Mouse (Mus musculus) retina, postnatal 7 days (tissue): ENCODE data around the gene Eipr1.

Experiments
- DNase-seq: peaks from one replicate; pipeline ENCODE4 v3.0.0-alpha.2; 2012; ENCODE audit warnings: low read depth, low spot score

Gene Eipr1

DNA sequence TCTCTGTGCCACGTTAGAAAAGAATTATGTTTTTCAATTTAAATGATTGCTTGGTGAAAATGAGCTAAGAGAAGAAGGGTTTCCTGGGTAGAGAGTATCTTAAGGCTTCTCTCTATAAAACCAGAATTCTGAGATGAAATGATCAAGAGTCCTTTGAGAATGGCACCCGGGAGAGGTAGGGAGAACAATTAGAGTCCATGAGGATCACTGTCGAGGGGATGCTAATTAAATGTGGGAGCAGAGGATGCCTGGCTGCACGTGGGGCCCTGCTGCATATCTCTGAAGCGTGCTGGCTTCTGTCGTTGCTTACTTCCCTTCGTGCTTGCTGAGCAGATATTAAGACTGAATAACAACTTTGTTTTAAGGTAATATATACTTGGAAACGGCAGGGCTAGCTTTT is 23.5 kb downstream of the Eipr1 start:
- DNase-seq, result no peak

DNA sequence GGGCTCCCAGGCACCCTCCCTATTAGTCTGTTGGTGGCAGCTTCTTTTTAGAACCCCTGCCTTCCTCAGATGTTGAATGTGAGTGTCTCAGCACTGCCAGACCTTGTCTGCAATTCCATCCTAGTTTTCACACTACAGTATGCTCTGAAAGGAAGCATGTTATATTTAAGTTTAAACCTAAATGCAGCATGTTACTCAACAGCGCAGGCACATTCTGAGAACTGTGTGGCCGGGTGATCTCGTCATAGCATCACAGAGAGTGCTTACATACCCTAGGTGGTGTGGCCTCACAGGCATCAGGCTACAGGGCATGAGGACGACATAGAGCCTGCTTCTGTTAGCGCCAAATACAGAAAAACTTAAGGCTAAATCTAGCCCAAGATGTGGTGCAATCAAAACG is 24.0 kb downstream of the Eipr1 start:
- DNase-seq, result no peak

DNA sequence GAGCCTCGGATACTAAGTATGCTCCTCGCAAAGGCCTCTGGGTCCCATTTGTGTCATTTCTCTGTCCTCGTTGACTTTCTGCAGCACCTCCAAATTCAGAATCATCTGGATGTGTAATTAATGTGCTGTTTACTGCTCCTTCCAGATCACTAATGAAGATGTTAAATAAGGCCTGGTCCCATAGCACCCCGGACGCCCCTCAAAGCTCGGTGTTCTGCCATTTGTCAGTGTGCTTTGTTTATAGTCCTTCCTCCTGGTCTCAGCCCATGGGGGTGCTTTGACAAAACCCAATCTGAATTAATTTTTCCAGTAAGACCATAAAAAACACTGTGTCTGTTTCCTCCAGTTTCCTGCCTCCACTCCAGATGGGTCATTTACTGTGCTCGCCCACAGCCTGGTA is 28.6 kb downstream of the Eipr1 start:
- no peak for DNase-seq

DNA sequence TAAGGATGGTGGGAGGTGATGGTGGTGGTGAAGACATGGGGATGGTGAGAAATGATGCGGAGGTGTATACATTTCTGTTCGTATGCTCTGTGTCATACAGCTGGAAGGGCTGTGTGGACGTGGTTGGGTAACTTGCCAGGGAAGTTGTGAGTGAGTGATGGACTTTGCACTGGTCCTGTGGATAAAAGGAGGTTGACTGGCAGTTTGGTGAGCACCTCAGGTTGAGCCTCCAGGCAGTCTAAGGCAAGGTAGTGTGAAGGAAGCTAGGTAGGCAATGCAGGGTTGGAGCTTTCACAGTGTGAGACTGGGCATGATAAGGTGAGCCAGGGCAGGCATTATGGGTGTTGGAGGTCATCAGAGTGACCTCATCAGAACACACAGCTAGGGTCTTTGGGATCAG is 31.0 kb downstream of the Eipr1 start:
- DNase-seq, result no peak

DNA sequence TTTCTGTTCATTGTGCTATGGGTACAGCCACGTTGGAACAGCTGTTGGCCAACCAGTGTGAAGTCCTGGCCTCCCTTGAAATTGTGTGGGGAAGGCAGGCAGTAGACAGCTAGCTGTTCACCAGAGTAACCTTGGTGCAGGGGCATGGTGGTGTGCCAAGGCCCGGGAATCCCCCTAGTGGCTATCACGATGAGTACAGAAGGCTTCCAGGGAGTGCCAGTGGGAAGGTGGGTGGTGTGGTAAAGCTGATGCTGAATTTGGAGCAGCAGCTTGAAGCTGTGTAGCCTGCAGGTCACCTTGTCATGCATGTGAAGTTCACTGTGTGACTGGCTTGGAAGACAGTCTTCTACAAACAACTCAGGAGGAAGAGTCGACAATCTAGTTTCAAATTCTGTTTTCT is 32.8 kb downstream of the Eipr1 start:
- no peak for DNase-seq

DNA sequence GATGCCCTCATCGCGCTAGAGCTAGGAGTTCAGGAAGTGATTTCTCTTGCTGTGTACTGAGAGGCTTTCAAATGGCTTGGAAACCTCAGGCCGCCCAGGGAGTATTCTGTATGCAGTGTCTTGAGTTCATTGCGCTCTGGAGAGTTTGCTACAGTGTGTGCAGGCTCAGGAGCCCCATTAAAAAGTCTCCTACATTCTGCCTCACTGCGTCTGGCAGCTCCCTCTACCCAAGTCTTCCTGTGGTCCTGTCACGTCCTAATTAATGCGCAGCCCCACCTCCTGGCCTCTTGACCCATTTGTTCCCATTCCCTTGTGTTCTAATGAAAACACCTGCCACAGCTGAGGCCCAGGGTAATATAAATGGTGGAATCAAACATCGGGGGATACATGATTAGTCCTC is 33.3 kb downstream of the Eipr1 start:
- DNase-seq, result no peak

DNA sequence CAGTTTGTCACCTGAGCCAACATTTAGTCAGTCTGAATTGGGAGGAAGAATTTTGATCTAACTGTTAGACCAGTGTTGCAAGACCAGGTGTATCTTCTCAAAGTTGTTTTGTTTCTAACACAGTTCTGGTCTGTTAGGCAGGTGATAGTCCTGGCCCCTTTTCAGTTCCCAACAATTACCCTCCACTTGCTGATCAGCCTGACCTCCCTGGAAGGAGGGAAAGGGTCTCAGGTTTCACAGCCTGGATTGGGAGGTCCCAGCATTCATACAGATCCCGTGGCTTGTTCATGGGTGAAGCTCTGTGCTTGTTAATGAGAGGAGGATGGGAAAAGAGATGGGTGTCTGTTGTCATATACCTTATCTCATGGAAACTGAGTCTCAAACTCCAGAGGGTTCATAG is 33.7 kb downstream of the Eipr1 start:
- DNase-seq, result no peak

DNA sequence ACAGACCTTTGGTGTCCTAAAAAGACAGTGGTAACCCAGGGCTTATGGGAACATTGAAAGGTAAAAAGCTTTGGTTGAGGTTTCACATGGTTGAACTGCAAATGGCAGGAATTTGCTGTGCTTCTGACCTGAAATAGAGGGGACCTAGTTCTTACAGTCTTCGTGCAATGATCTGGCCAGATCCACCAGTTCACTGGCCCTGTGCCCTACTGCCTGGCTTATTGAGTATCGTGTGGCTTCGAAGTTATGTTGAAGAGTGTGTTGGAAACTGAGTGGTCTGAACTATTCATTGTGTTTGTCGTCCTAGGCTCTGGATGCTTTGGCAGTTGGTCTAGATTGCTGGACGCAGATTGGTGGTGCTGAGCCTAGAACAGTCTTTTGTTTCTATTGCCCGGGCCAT is 34.7 kb downstream of the Eipr1 start:
- DNase-seq, result no peak

DNA sequence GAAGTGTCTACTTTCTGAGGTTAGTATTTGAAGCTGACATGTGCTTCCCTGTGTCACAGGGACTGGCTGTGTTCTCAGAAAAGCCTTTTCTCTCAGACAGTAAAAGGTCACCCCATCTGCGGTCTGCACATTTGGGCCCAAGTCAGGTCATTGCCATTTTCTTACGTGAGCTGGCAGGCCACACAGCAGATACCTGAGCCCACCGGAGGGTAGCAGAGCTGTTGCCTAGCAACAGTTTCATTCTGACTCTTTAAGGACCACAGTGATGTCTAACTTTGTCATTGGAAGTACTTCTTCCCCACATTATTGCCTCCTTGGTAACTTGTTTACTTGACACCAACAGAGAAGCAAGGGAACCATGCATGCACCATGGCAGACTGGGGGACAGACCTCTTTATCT is 41.0 kb downstream of the Eipr1 start:
- no peak for DNase-seq

DNA sequence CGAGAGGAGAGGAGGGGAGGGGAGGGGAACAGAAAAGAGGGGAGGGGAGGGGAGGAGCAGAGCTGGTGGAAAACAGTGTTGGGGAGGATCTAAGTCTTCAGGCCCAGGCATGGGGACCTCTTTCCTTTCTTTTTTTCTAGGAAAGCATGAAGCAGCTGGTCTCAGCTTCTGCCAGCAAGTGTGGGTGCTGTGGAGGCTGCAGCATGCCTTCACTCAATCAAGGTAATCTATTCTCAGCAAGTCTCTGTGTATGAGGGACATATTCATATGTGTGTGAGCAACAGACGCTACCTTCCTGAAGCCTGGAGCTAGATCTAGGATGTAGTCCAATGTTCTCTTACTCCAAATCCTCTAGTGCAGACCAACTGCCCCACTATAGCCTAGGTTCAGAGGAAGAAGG is 42.1 kb downstream of the Eipr1 start:
- DNase-seq, result no peak

DNA sequence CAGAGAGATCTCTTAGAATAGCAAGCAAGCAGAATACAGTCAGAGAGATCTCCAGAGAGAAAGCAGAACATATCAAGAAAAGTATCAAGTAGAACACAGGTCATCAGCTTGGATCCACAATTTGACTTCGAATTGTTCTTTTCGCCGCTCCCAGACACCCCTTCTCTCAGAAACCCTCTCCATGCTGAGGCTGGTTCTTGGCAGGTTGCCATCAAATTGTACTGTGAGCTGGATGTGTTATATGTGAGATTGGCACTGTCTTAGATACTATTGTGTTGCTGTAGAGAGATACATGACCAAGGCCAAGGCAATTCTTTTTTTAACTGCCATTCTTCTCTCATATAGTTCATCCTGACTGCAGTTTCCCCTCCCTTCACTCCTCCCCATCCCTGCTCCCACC is 43.4 kb downstream of the Eipr1 start:
- DNase-seq, result no peak

DNA sequence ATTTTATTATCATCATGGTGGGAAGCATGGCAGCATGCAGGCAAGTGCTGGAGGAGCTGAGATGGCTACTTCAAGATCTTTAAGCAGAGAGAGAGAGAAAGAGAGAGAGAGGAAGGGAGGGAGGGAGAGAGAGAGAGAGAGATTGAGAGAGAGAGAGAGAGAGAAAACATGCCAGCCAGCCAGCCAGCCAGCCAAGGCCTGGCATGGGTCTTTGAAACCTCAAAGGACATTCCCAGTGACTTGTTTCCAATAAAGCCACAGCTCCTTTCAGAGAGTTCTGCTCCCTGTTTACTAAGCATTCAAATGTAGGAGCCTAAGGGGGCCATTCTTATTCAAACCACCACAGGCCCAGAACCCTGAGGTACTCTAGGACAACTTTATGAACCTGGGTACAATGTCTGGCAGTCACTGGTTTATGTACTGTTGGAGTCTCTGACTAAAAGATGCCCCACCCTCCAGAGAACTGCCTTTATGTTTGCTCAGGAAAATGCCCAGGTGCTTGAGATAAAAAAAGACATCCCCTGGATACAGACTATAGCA is 45.3 kb downstream of the Eipr1 start:
- DNase-seq, result no peak

DNA sequence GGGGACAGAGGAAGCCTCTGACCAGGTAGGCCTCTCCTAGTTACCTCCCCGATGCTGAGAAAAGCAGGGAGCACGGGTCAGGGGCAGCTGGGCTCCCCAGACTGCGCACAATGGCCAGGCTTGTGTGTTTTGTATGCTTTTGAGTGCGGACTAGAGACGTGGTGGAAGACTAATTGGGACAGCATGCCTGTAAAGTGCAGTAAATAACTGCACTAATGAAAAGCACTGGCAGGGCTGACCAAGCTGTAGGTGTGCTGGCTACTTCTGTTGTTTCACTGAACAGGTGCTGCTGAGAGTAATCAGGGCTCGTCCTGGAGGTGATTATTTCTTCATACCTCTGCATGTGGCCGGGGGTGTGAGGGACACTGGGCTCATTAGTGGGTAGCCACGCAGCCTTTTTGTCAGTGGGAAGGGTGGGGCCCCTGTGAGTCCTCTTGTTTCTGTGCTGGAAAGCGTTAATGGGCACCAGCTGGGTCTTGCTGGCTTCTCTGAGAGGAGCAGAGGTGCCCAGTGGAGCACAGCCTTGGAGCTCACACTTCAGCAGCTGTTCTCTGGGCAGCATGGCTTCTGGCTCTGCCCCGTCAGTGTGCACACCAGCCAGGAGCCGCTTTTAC is 48.3 kb downstream of the Eipr1 start:
- DNase-seq, result no peak

DNA sequence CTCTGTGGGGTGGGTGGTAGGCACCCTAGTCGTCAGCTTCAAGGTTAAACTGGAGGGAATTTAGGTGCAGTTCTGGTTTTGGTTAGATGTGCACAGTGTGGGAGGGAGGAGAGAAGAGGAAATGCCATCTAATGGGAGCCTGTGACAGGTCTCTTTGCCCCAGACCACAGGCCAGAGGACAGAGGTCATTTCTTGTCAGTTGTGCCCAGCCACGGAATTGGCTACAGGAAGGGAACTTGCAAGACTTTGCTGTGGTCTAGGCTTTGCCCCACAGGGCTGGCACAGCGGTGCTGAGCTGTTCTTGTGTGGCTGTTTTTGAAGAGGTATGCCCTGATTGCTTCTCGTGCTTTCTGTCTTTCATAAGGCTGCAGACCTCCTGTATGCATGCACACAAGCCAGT is 48.8 kb downstream of the Eipr1 start:
- DNase-seq, result no peak

DNA sequence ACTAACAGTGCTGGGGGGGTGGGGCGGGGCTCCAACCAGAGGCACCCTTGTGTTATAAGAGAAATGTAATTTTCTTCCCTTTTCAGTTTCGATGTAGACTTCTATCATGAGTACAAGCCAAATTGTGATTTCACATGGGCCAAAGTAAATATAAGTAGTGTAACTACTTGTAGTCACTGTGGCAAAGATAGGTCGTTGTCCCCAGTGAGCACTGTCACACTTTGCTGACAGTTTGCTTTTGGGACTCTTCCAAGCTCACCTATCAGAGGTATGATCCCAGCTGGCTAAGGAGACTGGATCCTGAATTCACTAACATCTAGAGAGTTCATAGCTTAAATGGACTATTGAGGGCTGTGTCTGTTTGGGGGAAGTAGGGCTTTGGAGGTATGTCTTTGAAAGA is 49.3 kb downstream of the Eipr1 start:
- no peak for DNase-seq

DNA sequence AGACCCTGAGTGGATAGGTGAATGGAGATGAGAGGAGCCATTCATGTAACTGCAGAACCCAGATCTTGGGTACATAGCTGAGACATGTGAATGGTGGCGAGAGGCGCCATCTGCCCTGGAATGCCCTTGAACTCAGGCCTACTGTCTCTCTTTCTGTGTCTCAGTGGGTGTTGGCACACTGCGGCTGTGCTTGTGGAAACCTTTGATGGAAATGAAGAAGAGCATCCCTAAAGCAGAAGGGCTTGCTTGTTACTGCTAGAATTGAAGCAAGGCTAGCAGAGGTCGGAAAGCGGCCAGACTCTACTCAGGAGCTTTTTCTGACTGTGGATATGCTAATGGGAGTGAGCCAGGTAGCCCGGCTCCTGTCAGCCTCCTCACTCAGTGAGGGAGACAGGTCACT is 50.1 kb downstream of the Eipr1 start:
- DNase-seq, result no peak

DNA sequence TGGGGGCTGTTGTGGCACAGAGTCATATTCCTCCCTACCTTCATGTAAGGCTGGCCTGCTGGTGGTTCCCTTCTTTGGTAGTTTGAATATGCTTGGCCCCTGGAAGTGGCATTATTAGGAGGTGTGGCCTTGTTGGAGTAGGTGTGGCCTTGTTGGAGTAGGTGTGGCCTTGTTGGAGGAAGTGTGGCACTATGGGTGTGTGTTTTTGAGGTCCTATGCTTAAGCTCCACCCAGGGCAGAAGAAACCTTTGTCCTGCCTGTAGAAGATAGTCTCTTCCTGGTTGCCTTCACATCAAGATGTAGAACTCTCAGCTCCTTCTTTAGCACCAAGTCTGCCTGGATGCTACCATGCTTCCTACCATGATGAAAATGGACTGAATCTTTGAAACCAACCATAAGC is 51.4 kb downstream of the Eipr1 start:
- no peak for DNase-seq

DNA sequence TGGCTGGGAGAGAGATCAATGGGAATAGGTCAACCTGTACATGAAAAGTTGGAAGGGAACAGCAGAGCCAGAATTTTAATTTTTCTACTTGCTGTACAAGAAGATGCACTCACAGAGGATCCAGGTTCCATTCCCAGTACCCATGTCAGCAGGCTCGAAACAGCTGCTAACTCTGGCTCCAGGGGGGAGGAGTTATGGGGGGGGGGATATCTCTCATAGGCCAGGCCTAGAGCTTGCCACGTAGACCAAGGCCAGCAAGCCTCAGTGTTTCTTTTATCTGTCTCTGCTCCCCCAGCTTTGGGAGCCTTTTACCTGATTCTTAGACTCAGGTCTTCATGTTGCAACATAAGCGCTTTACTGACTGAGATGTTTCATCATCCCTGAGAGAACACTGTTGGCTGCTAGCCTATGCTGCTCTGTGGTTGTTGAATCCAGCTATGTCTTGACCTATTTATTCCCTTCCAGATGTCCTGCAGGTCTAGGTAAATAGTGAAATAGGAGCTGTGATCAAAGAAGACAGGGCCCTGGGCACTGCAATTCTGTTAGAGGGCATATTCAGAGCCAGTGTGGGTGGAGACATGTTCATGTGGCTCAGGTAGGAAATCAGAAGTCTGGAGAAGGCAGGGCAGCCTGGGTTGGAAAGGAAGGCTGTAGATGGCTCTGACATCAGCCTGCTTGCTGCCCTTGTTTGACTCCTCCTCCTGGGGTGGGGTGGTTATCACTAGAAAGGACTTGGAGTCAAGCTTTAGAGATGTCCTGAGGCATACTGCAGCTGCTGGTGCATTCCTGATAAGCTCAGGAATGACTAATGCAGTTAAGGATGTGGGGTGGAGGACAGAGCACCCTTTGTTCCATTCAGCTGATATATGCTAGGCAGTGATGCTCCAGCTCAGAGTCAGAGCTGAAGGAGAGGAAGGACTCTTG is 53.2 kb downstream of the Eipr1 start:
- DNase-seq, result no peak

DNA sequence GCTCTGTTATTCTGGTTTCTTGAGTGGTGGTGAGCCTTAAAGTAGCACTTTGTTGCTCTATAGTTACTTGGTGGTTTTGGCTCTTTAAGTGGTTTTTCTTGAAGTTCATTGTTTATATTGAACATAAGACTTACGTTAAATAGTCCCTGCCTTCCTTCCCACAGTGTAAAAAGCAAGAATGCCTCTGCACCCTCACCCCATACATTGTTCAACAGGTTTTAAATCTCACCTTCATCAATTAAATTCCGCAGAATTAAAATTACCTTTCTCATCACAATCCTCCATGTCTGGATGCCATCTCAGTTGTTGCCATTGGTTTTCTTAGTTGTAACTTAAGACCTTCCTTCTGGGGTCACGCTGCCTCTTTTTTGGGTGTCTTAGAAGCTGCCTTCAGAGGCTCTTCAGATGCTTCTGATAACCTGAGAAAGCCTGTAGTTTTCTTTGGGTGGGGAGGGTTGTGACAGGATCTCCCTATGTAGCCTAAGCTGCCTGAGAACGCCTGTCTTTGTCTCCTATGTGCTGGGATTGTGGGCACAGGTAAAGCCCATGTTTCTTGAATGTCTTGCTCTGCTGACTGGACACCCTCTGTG is 57.3 kb downstream of the Eipr1 start:
- no peak for DNase-seq

DNA sequence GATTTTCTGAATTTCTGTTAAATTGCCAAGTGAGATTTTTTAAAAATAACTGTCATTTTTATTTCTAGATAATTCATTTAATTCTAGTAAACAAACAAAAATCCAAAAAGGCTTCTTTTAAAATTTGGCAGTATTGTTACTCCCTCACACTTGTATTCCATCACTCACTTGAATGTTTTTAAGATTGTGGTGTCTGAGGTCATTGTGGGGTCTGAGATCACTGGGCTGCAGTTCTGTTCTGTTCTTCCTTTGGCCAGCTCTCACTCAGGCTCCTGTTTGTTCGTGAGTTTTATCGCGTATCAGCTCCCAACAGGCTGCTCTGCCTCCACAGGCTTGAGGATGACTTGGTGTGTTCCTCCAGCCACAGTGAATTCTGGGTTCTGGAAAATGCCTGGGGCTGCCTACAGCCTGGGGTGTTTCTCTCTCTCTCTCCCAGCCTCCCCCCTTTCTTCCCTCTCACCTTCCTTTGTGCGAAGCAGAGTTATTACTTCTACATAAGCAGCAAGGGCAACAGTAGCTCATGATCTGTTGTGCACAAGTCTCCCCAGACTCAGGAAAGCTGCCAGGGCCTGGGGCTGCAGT is 58.2 kb downstream of the Eipr1 start:
- no peak for DNase-seq

DNA sequence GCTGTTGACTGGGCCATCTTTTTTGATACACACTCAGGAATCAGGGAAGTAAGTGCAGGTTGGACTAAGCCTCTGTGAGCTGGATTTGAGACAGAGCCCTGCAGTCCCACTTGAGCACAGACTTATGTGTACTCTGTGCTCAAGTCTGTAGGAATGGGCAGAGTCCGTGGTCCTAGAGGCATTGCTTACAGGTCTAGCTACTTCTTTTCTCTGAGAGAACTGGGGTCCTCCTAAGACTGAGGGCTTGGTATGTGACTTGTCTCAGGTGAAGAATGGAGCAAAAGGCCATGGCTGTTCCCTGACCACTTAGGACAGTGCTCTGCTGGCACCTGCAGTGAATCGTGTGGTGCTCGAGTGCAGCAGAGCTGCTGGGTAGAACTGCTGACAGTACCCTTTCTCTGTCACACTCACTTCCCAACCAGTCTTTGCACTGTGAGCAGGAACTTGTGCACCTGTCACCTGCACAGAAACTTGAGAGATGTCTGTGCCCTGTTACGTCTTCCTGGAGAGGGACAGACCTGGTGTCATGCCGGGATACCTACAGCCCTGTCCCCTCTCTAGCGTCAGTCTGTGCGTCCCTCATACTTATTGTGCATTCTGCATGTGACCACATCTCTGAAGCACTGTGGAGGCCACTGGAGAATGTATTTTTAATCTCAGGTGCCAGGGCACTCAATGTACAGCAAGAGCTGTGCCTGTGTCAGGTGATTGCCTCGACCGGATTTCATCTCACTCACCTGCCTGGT is 65.3 kb downstream of the Eipr1 start:
- DNase-seq, result no peak

DNA sequence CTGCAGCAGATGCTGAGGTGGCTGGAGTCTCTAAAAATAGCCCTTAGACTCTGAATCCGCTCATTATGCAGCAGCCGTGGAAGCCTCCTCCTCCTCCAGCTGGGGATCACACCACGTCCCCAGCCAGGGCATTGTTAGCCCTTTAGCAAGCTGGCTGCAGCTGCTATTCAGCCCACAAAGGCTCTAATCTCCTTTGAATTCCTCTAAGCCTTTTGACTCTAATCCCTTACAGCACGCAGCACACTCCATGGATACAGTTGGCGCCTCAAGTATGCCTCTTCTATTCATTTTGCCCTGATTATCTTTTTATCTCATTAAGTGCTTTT is 65.8 kb downstream of the Eipr1 start:
- DNase-seq, result peak; percentile 84
